Mouse (Mus musculus) cerebellum, postnatal 4 days (tissue): ENCODE data around the gene Abhd17a.

Experiments used
- DNase-seq, 2 experiments: peaks; one replicate each; pipeline ENCODE4 v3.0.0; 2022; ENCODE audit warnings: low spot score in 2 of 2, mixed read lengths in 1 of 2

The Abhd17a gene

DNA sequence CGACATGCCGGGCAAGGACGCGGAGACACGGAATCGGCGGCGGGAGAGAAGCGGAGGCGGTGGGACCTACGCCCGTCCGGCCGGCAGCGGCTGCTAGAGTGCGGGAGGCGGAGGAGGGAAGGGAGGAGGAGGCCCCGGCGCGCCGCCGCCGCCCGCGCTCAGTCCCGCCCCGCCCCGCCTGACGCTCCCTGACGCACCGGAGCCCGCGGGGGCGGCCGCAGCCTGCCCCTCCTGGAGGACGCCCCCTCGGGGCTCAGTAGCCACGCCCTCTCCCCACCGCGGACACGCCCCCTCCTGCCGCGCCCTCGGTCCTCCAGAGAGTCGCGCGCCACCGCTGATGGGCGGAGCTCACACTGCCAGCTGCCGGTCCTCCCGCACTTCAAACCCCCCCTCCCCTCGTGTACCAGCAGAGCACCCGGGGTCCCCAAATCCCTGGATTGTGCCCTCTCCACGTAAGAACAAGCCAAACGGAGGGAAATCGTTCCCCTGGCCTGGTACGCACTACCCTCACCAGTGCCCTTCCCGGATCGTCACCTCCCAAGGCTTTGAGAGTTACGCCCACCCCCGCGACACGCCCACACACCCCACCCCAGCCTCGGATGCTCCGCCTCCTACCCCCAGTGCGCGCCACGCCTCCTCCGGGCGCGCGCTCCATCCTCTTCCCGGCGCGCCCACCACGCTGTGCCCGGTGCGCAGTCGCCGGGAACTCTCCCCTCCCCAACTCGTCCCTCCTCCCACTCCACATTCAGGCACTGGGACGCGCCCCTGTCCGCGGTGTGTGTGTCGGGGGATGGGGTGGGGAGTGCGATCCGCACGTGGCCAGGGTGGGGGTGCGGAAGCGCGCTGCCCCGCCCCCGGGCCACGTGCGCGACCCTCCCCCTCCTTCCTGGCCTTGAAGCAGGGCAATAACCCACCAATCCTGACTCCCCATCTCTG is 12.7 kb downstream of the Abhd17a start, which contains the start of gene Klf16:
Gene Klf16 (minus strand): TSS at position 127 of the 936 bp plus-strand sequence.
- peak; percentile 84 to 92 for DNase-seq

DNA sequence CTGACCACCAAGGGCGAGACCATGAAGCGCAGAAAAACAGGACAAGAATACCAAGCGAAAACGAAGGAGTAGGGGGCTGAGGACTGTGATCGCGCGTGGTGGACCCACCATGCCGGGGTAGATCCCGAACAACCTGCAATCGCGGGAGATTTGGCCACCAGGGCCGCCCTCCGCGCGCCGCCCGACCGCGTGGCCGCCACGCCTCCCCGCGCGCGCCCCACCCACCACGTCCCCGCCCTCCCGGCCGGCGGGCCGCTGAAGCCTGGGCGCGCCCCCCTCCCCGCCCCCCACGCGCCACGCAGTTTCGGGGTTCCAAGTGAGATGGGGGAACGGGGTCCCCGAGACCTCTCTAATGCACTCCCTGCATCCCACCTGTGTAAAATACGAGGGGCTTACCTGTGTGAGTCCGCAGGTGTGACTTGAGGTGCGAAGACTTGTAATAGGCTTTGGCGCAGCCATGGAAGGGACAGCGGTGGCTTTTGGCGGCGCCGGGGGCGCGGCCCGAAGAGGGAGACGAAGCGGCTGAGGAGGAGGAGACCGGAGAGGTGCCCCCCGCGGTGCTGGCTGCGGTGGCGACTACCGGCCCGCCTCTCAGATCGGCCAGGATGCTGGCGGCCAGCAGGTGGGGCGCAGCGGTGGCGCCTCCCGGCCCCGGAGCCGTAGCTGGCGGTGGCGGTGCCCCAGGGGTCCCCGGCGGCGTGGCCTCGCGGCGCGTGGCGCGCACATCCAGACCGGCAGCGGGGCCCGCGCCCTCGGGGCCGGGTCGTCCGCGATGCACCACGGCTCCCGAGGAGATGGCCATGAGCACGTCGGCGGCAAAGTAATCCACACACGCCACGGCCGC is 13.6 kb downstream of the Abhd17a start:
- peak in 1 of 2 experiments; percentile 64 for DNase-seq

DNA sequence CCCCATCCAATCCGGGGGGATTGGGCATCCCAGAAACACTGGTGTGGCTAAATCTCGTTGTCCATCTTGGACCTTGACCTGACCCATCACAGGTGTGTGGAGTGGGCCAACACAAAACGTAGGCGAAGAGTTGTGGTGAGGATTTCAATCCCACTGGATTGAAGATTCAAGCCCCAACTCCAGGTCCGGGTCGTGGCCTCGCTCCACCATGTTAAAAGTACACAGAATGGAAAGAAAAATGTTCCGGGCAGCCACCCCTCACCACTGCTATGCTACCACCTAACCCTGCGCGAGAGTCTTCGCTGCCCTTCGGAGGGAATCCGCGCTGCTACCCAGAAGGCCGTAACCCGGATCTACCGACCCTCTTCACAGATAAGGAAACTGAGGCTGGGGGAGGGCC is 14.2 kb downstream of the Abhd17a start:
- no peak for DNase-seq

DNA sequence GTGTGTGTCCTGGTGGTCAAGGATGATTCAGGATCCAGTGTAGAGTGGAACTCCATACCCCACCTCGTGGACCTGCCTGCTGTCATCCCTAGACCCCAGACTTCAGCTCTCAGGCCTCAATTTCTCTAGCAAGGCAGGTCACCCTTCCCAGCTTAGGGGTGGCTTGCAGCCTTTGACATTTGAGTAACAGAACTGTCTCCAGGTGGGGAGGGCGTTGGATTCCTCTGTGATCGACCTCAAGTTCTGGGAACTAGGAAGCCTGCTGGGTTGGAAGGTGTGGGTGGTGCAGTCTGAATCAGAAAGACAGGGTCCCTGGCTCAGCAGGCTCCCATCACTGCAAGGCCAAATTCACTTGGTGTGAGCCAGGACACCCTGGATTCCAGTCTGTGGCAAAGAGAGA is 15.2 kb downstream of the Abhd17a start:
- DNase-seq = no peak

DNA sequence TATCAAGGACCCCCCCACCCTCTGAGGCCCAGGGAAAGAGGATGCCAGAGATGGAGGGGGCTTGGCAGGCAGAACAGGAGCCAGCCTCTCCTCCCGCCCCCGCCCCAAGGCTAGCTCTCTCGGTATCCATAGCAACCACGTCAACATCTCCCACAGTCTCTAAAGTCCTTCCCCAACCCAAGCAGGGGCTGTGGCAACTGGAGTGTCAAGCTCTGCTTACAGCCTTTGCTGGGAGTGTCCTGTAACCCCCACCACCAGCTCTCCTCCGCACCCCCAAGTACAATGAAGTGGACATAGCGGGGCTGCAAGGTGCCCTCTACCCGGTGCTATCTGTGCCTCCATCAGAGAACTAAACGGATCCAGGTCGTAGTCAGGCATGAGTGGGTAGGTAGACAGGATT is 16.2 kb downstream of the Abhd17a start:
- DNase-seq = no peak

DNA sequence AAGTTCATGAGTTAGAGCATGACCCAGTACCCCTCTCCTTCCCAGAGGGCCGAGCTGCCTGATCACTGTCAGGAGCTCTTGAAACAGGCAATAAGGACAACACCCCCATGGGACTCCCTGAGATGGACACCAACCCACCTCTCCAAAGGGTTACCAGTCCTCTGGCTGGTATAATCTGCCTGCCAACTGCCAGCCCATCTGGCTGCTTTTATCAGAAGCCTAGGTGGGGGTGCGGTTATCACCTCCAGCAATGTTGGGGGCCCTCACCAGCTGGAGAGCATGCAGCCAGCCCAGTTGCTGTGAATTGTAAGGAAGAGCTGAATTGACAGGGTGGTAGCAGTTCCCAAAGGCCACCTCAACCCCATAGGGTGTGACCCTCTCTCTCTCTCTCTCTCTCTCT is 17.7 kb downstream of the Abhd17a start:
- no peak for DNase-seq

DNA sequence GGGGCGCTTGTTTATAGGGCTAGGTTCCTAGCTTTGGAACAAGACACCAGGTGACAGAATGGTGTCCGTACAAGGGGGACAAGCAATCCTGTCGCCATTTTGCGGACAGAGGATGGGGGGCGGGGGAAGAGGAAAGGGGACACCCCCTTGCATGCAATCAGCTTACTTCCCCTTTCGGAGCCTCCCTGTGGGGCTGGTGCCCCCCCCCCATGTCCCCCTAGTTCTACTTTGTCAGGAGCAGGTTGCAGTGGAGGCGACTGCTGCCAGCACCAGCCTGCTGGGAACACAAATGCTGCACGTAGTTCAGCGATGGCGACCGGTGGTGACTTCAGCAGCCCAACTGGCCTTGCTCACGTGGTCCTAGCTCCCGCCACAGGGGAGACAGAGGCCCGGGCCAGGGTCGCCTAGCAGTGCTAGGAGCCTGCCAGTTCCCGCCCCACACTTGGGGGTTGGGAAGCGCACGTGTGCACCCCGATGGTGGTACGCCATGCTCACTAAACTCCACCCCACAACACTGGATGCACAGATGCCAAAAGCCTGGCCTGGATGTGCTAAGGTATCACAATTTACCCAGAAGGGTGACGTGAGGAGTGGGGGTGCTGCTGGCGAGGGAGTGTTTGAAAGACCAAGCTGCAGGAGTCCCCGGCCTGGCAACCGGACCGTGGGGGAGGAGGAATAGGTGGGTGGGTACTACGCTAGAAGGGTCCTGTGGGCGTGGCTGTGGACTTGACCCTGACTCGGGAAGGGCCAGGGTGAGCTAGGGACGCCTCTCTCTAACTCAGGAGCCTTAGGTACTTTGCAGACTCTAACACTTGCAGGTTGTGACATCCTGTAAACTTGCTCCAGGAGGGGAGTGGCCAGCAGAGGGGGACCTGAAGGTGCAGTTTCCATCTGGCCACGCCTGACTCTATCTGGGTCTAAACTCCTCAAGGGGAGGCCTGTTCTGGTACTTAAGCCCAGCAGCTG is 19.0 kb downstream of the Abhd17a start:
- DNase-seq = peak in 1 of 2 experiments; percentile 57

DNA sequence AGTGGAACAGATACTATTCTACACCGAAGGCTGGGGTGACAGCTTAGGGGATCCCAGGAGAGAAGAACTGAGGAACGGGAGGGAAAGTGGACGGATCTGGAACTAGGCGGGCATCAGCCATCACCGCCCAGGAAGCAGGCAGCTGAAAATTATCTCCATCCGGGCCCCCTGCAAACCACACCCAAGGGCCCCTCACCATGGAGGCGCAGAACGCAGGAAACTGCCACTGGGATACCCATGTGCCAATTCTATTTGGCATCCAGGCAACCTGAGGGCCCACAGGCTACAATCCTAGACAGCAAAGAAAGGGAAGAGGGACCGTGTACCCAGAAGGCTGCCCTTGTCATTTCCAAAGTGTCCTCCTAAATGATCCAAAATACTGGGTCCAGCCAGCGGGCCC is 19.7 kb downstream of the Abhd17a start:
- no peak for DNase-seq

DNA sequence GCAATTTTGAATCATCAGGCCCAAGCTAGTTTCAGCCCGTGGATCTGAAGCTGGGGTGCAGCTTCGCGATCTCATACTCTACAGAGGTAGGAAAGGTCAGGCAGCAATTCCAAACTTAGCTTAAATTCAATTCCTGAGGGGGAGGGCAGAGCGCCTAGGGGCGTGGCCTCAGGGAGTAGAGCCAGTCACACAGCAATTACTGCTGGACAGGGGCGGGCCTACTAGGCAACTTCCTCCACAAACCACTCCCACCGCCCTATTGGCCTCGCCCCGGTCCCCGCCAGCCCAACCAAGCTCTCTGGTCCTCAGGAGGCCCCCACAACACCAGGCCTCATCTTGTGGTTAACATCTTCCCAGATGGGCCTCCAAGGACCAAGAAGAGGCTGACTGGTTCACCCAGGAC is 20.5 kb downstream of the Abhd17a start:
- no peak for DNase-seq

DNA sequence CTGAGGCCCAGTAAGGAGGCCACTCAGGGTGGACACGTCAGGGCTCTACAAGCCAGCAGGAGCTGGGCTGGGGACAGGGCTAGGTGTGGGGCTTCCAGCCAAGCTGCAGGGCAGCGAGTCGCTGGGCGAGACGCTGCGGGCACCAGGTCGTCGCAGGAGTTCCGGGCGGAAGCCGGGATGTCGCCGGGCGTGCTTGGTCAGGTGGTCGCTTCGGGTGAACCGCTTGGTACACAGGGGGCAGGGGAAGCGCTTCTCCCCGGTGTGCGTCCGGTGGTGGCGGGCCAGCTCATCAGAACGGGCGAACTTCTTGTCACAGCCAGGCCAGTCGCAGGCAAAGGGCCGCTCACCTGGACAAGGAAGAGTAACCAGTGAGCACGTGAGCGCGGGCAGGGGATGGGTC is 21.3 kb downstream of the Abhd17a start:
- DNase-seq = no peak

DNA sequence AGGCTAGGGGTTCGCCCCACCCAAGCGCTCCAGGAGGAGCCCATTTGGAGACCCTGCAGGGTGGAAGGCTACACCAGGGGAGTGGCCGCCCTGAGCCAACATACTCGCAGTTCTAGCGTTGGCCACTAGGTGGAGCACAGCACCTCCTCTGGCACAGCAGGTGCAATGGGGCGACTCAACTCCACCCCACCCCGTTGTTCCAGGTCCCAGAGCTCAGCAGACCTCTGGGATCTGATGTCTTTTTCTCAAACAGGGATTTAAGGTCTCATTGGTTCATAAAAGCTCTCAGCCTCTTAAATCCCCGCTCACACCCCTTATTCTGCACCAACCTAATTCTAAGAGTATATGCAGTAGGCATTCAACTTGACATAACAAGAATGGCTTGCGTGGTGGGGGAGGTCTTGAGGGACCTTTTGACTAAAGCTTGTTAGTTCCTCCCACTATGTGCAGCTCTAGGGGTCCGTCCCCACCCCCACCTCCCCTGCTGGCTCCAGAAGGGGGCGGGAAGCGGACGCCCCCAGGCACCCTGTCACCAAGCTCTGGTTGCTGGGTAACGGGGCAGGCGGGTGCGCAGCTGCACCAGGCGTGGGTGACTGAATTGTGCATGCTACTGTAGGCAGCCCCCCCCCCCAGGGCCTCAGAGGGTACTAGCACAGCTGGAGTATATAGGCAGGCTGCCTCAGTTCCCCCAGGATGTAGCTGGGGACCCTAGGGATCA is 23.6 kb downstream of the Abhd17a start:
- DNase-seq = peak; percentile 84 to 90

DNA sequence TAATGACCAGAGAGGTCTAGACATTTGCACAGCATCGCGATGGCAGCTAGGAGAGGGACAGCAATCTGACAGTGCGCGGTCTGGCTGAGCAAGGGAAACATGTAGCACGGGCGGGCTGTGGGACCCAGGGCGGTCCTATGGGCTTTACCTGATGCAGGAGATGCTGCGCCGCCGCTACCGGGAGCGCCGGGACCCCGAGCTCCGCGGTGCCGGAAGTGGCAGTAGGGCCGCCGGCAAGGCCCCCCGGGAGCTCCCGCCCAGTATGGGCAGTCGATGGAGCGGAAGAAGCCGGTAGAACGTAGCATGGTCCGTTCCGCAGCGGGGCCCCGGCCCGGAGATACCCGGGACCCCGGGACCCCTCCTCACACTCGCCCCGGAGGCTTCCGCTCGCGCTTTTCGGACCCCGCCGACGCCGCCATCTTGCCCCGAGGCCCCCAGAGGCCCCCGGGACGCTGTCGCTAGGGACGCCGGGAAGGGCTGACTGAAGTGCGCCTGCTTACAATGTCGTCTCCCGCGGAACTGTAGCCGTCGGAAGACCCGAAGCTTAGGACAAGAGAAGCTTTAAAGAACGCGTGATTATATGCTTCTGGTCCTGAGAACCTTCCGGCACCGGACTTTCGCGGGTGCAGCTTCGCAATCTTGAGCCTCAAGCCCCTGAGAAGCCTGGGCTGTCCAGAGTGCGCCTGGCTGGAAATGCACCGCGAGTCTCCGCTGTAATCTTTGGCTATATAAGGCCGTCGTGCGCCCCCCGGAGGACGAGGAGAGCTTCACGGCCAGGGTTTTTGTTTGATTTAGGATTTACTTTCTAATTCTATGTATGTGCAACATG is 28.8 kb downstream of the Abhd17a start, which contains the start of gene Rexo1:
Gene Rexo1 (minus strand): TSS at position 445 of the 829 bp plus-strand sequence.
- peak; percentile 82 to 86 for DNase-seq

DNA sequence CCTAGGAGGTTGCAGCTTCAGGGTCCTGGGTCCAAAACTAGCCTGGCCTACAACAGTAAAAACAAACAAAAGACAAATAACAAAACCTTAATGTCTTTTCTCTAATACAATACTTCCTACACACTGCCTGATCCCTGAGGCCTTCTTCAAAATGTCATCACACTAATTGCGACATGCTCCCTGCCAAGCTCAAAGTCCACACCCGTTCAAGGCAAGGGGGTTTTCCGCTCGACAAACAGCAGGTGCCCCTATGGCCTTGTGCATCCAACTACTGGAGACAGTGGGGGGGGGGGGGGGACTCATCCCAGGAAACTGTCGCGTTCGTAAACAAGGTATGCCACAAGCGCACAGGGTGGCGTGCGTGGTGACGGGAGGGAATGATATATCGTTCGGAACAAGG is 29.5 kb downstream of the Abhd17a start:
- DNase-seq = no peak

DNA sequence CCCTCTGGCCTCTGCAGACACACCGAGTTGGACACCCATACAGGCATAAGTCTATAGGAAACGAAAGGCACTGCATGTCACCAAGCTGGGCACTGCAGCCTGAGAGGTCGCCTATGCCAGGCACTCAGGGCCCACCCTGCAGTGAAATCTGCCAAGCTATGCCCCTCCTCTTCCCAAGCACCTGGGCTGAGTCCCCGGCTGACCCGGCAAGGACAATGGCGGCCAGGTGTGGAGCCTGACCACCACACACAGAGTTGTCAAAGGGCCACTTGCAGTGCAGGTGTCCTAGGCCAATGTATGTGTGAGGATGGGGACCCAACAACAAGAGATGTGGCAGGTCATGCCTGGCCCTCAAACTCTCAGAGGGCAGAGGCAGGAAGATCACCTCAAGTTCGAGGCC is 30.7 kb downstream of the Abhd17a start:
- no peak for DNase-seq

DNA sequence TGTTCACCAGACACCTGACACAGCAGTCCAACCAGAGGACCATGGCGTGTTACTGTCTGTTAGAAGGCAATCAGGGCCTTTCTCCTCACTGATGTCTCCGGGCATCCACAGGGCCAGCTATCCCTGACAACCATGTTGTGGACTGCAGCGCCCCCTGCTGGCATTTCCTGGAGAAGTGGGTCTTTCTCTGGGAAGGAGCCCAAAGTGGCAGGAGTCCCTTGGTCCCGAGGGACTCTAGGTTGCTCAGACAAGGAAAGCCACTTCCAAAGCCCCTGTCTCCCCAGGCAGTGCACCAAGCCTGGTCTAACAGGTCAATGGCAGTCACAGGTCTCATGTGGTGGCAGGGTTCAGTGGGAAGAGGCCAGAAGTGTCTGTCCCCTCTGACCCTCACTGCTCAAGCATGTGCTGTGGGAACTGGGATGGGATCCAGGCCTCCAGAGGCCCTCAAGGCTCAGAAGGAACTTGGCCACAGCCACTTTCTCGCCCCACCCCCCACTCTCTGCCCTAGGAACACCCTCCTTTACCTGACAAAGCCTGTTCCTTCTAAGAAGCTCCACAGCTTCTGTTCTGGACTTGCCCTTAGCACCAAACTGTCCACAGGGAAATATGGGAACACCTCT is 32.7 kb downstream of the Abhd17a start:
- DNase-seq = peak; percentile 68 to 84

DNA sequence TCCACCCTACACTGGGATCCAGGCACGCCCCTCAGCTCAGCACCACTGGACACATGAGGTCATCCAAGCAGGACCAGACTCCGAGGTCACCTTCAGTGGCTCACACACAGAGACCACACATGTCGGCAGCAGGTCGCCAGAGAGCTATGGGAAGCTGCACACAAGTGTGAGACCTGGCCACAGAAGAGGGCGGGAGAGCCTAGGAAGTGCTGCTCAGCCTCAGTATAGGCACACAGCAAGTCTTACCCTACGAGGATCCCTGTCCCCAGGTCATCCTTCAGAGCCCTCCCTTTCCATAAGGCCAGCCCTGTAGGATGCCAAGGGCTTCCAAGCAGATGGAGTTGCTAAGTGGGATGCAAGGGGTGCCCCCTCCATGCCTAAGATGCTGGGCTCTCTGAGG is 36.1 kb downstream of the Abhd17a start:
- DNase-seq = no peak

DNA sequence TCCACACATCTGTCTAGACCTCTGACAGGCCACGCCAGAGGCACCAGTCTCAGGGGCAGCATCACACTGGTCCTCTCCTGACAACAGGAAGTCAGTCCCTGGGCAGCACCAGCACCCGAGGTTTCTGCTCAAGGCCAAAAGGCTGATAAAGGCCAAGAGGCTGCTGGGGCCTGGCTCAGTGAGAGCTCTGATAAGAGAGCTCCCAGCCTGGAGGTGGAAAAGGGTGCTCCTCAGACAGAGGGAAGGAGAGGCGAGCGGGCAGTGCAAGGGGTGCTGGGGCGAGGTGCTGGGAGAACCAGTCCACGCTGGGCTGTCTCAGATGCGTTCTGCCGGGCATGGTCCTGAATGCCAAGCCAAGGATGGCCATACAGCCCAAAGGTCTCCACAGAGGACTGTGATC is 36.6 kb downstream of the Abhd17a start:
- no peak for DNase-seq

DNA sequence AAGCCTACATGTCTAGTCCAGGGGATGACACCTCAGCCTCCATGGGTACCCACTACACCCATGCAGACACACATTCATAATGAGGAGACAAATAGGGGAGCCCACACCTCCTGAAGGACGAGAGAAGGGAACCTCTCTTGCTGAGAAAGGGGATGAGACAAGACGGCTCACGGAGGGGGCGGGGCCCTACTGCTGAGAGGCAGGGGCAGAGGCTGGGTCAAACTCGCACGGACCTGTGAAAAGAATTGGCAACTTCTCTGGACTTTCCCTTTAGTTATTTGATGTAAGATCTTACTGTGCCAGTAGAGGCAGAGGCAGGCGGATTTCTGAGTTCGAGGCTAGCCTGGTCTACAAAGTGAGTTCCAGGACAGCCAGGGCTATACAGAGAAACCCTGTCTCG is 37.8 kb downstream of the Abhd17a start:
- no peak for DNase-seq

DNA sequence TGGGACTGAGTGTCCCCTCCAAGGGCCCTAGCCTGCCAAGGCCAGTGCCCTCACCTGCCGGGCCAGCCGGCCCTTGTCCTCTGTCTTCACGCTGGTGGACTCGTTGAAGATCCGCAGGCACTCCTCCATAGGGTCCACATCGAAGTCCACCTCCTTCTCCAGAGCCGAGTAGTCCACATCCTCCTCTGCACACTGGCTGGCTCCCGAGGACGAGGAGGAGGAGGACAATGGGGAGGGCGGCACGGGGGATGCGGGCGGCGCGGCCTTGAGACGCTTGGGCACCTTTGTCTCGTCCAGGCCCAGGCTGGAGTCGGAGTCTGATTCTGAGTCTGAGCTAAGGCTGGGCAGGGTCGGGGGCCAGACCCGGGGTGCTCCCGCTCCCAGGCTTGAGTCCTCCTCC is 40.9 kb downstream of the Abhd17a start:
- DNase-seq = no peak
